Comparison of ENCODE assay signal across 25 mouse cellular contexts in genomic region chr14:34142915-34143314, GRCm38 (mm10). TPM values are rescaled to one million over a fixed set of nuclear protein-coding genes. Genes with fewer than 3 reads are reported as not detected.
"Had no signal": no experiment of that assay in that cellular context is flagged by ENCODE, and none has a peak within 500 bp of the region (broad histone marks: within the 10 kb centered on the region; RNA-seq: fewer than 3 reads in every experiment).

No protein-coding gene starts in this region.

- DNase-seq: liver, postnatal 0 days; lung, adult 2 months; lung, postnatal 14 days; lung, postnatal 36 days; retina, postnatal 1 day; right cerebral cortex, adult 18-20 months; right cerebral cortex, postnatal 25 days; right cerebral cortex, postnatal 4 days; spleen, adult 18-20 months; thymus, adult 18-20 months; thymus, postnatal 14 days; thymus, postnatal 4 days had no signal

- H3K4me3 ChIP-seq: lung, embryonic 15.5 days; megakaryocyte, embryonic 14.5 days; midbrain, embryonic 13.5 days; midbrain, embryonic 15.5 days; neural tube, embryonic 13.5 days; neural tube, embryonic 15.5 days had no signal

- H3K9me3 ChIP-seq: lung, embryonic 15.5 days; megakaryocyte, embryonic 14.5 days; midbrain, embryonic 13.5 days; midbrain, embryonic 15.5 days; neural tube, embryonic 13.5 days; neural tube, embryonic 15.5 days had no signal

- H3K4me1 ChIP-seq: lung, embryonic 15.5 days; megakaryocyte, embryonic 14.5 days; midbrain, embryonic 13.5 days; midbrain, embryonic 15.5 days; neural tube, embryonic 13.5 days; neural tube, embryonic 15.5 days had no signal

- H3K27ac ChIP-seq: lung, embryonic 15.5 days; macrophage; midbrain, embryonic 13.5 days; midbrain, embryonic 15.5 days; neural tube, embryonic 13.5 days; neural tube, embryonic 15.5 days had no signal

- H3K27me3 ChIP-seq: lung, embryonic 15.5 days; midbrain, embryonic 13.5 days; midbrain, embryonic 15.5 days; neural tube, embryonic 13.5 days; neural tube, embryonic 15.5 days had no signal

- H3K36me3 ChIP-seq: lung, embryonic 15.5 days; midbrain, embryonic 13.5 days; midbrain, embryonic 15.5 days; neural tube, embryonic 13.5 days; neural tube, embryonic 15.5 days had no signal

- H3K9ac ChIP-seq: liver, postnatal 0 days; lung, embryonic 15.5 days; midbrain, embryonic 13.5 days; midbrain, embryonic 15.5 days; neural tube, embryonic 13.5 days; neural tube, embryonic 15.5 days had no signal

- ATAC-seq: liver, postnatal 0 days; lung, postnatal 0 days; midbrain, embryonic 13.5 days; midbrain, embryonic 15.5 days had no signal

- H3K4me2 ChIP-seq: lung, embryonic 15.5 days; midbrain, embryonic 11.5 days; midbrain, embryonic 13.5 days; midbrain, embryonic 15.5 days; neural tube, embryonic 13.5 days; neural tube, embryonic 15.5 days had no signal

RNA-seq across cellular contexts. Expression of gene Npy4r, which starts 9.4 kb away (rescaled TPM):
- polyA plus RNA-seq: liver, postnatal 0 days; lung, postnatal 0 days; macrophage; midbrain, embryonic 11.5 days; neural tube, embryonic 11.5 days; neural tube, embryonic 13.5 days had no signal

RNA-seq across cellular contexts. Expression of gene A630023A22Rik, which starts 40.4 kb away (rescaled TPM):
- polyA plus RNA-seq: liver, postnatal 0 days; lung, adult 2 months; lung, embryonic 15.5 days; macrophage; midbrain, embryonic 11.5 days; midbrain, embryonic 13.5 days; midbrain, embryonic 15.5 days; midbrain, postnatal 0 days; neural tube, embryonic 11.5 days; neural tube, embryonic 13.5 days; small intestine, adult 2 months; stomach, embryonic 14.5 days had no signal

RNA-seq across cellular contexts. Expression of gene Anxa8, which starts 57.1 kb away (rescaled TPM):
- polyA plus RNA-seq: macrophage; midbrain, embryonic 13.5 days; neural tube, embryonic 13.5 days had no signal

RNA-seq across cellular contexts. Expression of gene Gprin2, which starts 58.5 kb away (rescaled TPM):
- polyA plus RNA-seq: macrophage had no signal
